Mouse (Mus musculus): ENCODE measurements around the gene Rbbp4. TPM values are rescaled to one million over a fixed set of nuclear protein-coding genes. Genes with fewer than 3 reads are reported as not detected.

Gene Rbbp4
- polyA plus RNA-seq (2014; fragmentation: Nextera tagmentation; extraction: Ambion mirVana), result 421 and 437 TPM in 2 replicates

DNA sequence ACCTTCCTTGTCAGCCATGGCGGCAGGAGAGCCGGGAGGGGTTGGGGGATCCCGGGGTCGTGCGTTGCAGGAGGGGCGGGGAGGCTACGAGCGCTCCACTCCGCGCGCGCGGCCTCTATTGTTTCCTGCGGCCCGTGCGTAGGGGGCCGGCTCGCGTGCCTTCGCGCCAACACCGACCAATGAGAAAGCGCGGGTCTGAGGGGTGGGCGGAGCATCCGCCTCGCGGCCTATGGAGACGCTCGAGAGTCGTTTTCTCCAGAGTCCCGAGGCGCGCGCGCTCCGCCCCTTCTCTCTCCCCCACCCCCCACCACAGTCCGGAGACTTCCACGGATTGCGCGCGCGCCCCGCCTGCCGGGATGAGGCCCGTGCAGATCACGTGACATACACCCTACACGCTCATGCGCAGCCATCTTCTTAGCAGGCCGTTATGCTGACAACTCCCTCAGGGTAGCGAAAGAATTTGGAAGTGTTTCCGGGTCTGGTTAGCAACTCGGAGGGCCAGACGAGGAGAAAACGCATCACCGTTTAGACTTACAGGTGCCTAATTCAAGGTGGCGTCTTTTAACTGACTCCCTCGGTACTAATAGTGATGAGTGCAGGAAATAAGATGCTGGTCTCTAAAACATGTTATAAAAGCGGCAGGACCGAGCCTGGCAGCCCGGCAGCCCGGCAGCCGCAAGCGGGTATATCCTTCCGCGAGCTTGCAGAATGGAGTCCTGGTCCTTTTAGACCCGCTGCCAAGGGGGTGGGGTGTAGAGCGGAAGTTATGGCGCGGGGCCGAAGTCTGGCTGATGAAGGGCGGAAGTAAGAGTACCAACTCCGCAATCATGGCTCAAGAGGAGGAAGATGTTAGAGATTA lies at the start of gene Rbbp4, which contains the start of gene Zbtb8os:
Rbbp4 (minus strand) TSS at position 155 of the 859 bp plus-strand sequence.
Zbtb8os (plus strand) TSS at position 480 of the 859 bp plus-strand sequence.
- peak within 1 kb of the TSS; percentile 99 for H3K9ac ChIP-seq (ENCODE audit: low read depth, low read length)
- under 1% methylated on average over 73 of the region's 73 CpGs for WGBS
- H3K4me1 ChIP-seq (ENCODE audit: control insufficient read depth, insufficient read depth, low read length), result peaks cover 25% of the 10 kb centered on the region
- H3K27ac ChIP-seq (ENCODE audit: low read depth, low read length), result peak within 1 kb of the TSS; percentile 98
- peak within 1 kb of the TSS; percentile 69 for H3K4me2 ChIP-seq (replicated peaks; ENCODE audit: low read depth, low read length)
- peak; percentile 99 for ATAC-seq (ENCODE audit: low FRiP score, low TSS enrichment)
- no peaks in the 10 kb centered on the region for H3K27me3 ChIP-seq (ENCODE audit: control insufficient read depth, insufficient read depth, low read length)
- H3K4me3 ChIP-seq (ENCODE audit: low read length), result peak within 1 kb of the TSS; percentile 97
- H3K36me3 ChIP-seq (ENCODE audit: control insufficient read depth, insufficient read depth, low read length), result peaks cover 29% of the 10 kb centered on the region; the same call in 1 of the 2 replicates
- no peaks in the 10 kb centered on the region for H3K9me3 ChIP-seq (ENCODE audit: control insufficient read depth, low read length)

DNA sequence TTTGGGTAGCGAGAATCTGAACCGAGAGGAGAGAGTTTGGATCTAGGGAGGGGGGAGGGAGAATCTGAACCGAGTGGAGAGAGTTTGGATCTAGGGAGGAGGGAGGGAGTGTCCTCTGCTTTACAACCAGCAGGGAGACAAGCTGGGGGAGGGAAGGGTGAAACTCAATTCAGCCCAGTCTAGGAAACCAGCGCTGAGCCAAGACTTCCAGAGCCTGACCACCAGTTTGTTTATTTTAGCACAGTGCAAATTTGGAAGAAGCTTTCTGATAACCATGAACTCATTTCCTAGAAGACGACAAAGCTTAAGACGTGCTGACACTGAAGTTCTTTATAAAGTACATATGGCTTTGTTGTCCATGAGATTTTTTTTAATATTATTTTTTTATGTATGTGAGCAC lies 49.3 kb upstream of the Rbbp4 start:
- no peaks in the 10 kb centered on the region for H3K27me3 ChIP-seq (ENCODE audit: control insufficient read depth, insufficient read depth, low read length)
- 0 out of 2 replicates have a peak, but pooled peaks cover 5% of the 10 kb centered on the region for H3K4me1 ChIP-seq (ENCODE audit: control insufficient read depth, insufficient read depth, low read length)
- ATAC-seq (ENCODE audit: low FRiP score, low TSS enrichment), result peak; percentile 65; the same call in 1 of the 2 replicates
- 0 out of 2 replicates have a peak overlapping the region, but pooled peaks have one; percentile 18 for H3K9ac ChIP-seq (ENCODE audit: low read depth, low read length)
- peak overlapping the region; percentile 73 for H3K27ac ChIP-seq (ENCODE audit: low read depth, low read length)
- no peaks in the 10 kb centered on the region for H3K36me3 ChIP-seq (ENCODE audit: control insufficient read depth, insufficient read depth, low read length)
- no peak overlapping the region for H3K4me3 ChIP-seq (ENCODE audit: low read length)
- H3K4me2 ChIP-seq (replicated peaks; ENCODE audit: low read depth, low read length), result no peak overlapping the region
- WGBS, result 17% methylated on average over 6 of the region's 6 CpGs
- no peaks in the 10 kb centered on the region for H3K9me3 ChIP-seq (ENCODE audit: control insufficient read depth, low read length)

DNA sequence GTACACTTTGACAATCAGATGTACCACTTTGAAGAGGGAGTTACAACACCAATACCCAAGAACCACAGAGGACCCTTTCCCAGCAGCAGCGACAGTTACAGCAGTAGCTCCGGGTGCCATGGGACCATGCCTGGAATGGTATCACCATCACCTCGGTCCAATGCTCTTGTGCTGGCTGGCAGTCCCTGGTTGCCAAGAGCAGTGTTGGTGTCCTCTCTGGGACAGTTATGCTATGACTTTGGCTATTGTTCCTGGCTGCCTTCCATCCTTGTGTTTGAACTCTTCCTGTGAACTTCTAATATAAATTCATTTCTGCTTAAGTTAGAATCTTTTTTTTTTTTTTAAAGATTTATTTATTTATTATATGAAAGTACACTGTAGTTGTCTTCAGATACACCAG lies 48.4 kb upstream of the Rbbp4 start:
- Histone ChIP-seq H3K27me3 (ENCODE audit: control insufficient read depth, insufficient read depth, low read length) (0 out of 2 replicates have a peak, but pooled peaks cover 3% of the 10 kb centered on the region), H3K36me3 (ENCODE audit: control insufficient read depth, insufficient read depth, low read length) (no peaks in the 10 kb centered on the region), H3K4me1 (ENCODE audit: control insufficient read depth, insufficient read depth, low read length) (0 out of 2 replicates have a peak, but pooled peaks cover 5% of the 10 kb centered on the region), H3K27ac (ENCODE audit: low read depth, low read length) (no peak overlapping the region), H3K9me3 (ENCODE audit: control insufficient read depth, low read length) (no peaks in the 10 kb centered on the region), H3K9ac (ENCODE audit: low read depth, low read length) (no peak overlapping the region), H3K4me2 (replicated peaks; ENCODE audit: low read depth, low read length) (no peak overlapping the region), H3K4me3 (ENCODE audit: low read length) (no peak overlapping the region)
- no peak for ATAC-seq (ENCODE audit: low FRiP score, low TSS enrichment)
- 91% methylated on average over 3 of the region's 3 CpGs for WGBS

DNA sequence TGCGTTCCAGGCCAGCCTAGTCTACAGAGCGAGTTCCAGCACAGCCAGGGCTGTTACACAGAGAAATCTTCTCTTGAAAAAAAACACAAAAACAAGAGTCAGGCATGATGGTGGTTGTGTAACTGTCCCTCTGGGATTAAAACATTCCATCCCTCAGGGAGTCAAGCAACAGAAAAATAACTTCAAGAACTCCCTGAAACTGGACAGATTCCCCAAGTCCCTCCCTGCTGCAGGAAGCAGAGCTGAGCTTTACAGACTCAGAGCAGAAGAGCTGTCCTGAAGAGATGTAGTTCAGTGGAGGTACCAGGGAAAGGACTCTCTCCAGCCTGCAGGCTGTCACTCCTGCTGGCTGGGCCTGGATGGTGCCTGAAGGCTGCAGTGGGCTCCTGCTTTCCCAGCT lies 47.3 kb upstream of the Rbbp4 start:
- no peak overlapping the region for H3K4me2 ChIP-seq (replicated peaks; ENCODE audit: low read depth, low read length)
- no peak for ATAC-seq (ENCODE audit: low FRiP score, low TSS enrichment)
- no peak overlapping the region for H3K4me3 ChIP-seq (ENCODE audit: low read length)
- H3K27ac ChIP-seq (ENCODE audit: low read depth, low read length), result no peak overlapping the region
- H3K4me1 ChIP-seq (ENCODE audit: control insufficient read depth, insufficient read depth, low read length), result 0 out of 2 replicates have a peak, but pooled peaks cover 5% of the 10 kb centered on the region
- no peaks in the 10 kb centered on the region for H3K36me3 ChIP-seq (ENCODE audit: control insufficient read depth, insufficient read depth, low read length)
- WGBS, result 90% methylated on average over 2 of the region's 2 CpGs
- no peaks in the 10 kb centered on the region for H3K9me3 ChIP-seq (ENCODE audit: control insufficient read depth, low read length)
- H3K27me3 ChIP-seq (ENCODE audit: control insufficient read depth, insufficient read depth, low read length), result 0 out of 2 replicates have a peak, but pooled peaks cover 3% of the 10 kb centered on the region
- H3K9ac ChIP-seq (ENCODE audit: low read depth, low read length), result no peak overlapping the region

DNA sequence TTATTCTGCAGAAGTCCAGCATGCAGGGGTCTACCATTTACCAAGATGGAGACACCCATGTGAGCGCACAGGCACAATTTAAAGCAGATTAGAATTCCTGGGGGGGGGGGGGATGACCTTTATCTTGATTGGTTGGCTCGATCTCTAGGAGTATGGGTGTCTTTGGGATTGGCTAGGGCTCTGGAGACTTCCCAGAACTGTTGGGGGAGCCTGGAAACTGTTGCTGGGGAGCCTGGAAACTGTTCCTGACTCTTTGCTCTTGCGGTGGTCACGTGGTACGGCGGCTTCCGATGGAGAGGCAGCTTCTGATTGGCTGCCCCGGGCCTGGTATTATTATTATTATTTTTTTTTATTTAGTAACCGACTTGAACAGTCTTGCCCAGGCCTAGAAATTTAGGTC lies 46.9 kb upstream of the Rbbp4 start:
- H3K27ac ChIP-seq (ENCODE audit: low read depth, low read length), result no peak overlapping the region
- 0 out of 2 replicates have a peak, but pooled peaks cover 3% of the 10 kb centered on the region for H3K27me3 ChIP-seq (ENCODE audit: control insufficient read depth, insufficient read depth, low read length)
- peaks cover 5% of the 10 kb centered on the region; the same call in 1 of the 2 replicates for H3K4me1 ChIP-seq (ENCODE audit: control insufficient read depth, insufficient read depth, low read length)
- 91% methylated on average over 9 of the region's 9 CpGs for WGBS
- H3K9ac ChIP-seq (ENCODE audit: low read depth, low read length), result no peak overlapping the region
- H3K4me2 ChIP-seq (replicated peaks; ENCODE audit: low read depth, low read length), result no peak overlapping the region
- no peaks in the 10 kb centered on the region for H3K36me3 ChIP-seq (ENCODE audit: control insufficient read depth, insufficient read depth, low read length)
- no peak overlapping the region for H3K4me3 ChIP-seq (ENCODE audit: low read length)
- no peak for ATAC-seq (ENCODE audit: low FRiP score, low TSS enrichment)
- no peaks in the 10 kb centered on the region for H3K9me3 ChIP-seq (ENCODE audit: control insufficient read depth, low read length)

DNA sequence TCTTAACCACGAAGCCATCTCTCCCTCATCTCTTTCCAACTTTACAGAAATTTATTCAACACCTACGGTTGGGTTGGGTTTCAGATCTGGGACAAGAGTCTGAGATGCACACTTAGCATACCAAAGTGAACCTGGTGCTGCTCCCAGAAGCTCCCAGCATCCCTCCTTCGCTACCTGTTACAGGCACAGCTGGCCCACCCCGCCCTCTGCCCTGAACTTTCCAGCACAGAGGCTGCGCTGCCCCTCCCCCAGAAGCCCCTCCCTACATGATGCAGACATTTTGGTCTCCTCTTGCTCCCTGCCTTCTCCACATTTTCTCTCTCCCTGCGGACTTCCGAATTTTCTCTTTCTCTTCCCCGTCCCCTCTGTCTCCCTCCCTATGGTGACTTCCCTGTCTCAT lies 46.0 kb upstream of the Rbbp4 start:
- no peak for ATAC-seq (ENCODE audit: low FRiP score, low TSS enrichment)
- Histone ChIP-seq H3K27ac (ENCODE audit: low read depth, low read length) (no peak overlapping the region), H3K27me3 (ENCODE audit: control insufficient read depth, insufficient read depth, low read length) (0 out of 2 replicates have a peak, but pooled peaks cover 3% of the 10 kb centered on the region), H3K4me2 (replicated peaks; ENCODE audit: low read depth, low read length) (no peak overlapping the region), H3K4me3 (ENCODE audit: low read length) (no peak overlapping the region), H3K9me3 (ENCODE audit: control insufficient read depth, low read length) (no peaks in the 10 kb centered on the region), H3K36me3 (ENCODE audit: control insufficient read depth, insufficient read depth, low read length) (no peaks in the 10 kb centered on the region), H3K4me1 (ENCODE audit: control insufficient read depth, insufficient read depth, low read length) (peaks cover 9% of the 10 kb centered on the region; the same call in 1 of the 2 replicates), H3K9ac (ENCODE audit: low read depth, low read length) (no peak overlapping the region)
- 75% methylated on average over 8 of the region's 8 CpGs for WGBS

DNA sequence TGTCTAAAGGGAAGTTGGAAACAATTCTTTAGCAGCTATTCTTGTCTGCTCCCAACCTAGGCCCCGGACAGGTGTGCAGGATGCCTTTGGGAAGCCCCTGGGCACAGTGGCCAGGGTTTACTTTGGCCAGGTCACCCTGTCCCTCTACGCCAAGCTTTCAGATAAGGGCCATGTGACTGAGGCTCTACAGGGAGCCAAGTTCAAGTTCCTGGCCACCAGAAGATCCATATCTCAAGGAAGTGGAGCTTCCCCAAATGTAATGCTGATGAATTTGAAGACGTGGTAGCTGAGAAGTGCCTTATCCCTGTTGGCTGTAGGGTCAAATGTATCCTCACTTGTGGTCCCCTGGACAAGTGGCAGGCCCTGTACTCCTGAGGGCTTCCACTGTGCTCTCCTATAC lies 44.6 kb upstream of the Rbbp4 start:
- H3K9ac ChIP-seq (ENCODE audit: low read depth, low read length), result no peak overlapping the region
- no peak overlapping the region for H3K4me3 ChIP-seq (ENCODE audit: low read length)
- peaks cover 9% of the 10 kb centered on the region; the same call in 1 of the 2 replicates for H3K4me1 ChIP-seq (ENCODE audit: control insufficient read depth, insufficient read depth, low read length)
- H3K36me3 ChIP-seq (ENCODE audit: control insufficient read depth, insufficient read depth, low read length), result no peaks in the 10 kb centered on the region
- no peak overlapping the region for H3K27ac ChIP-seq (ENCODE audit: low read depth, low read length)
- no peak for ATAC-seq (ENCODE audit: low FRiP score, low TSS enrichment)
- 0 out of 2 replicates have a peak, but pooled peaks cover 3% of the 10 kb centered on the region for H3K27me3 ChIP-seq (ENCODE audit: control insufficient read depth, insufficient read depth, low read length)
- no peak overlapping the region for H3K4me2 ChIP-seq (replicated peaks; ENCODE audit: low read depth, low read length)
- WGBS, result 78% methylated on average over 3 of the region's 3 CpGs
- H3K9me3 ChIP-seq (ENCODE audit: control insufficient read depth, low read length), result no peaks in the 10 kb centered on the region

DNA sequence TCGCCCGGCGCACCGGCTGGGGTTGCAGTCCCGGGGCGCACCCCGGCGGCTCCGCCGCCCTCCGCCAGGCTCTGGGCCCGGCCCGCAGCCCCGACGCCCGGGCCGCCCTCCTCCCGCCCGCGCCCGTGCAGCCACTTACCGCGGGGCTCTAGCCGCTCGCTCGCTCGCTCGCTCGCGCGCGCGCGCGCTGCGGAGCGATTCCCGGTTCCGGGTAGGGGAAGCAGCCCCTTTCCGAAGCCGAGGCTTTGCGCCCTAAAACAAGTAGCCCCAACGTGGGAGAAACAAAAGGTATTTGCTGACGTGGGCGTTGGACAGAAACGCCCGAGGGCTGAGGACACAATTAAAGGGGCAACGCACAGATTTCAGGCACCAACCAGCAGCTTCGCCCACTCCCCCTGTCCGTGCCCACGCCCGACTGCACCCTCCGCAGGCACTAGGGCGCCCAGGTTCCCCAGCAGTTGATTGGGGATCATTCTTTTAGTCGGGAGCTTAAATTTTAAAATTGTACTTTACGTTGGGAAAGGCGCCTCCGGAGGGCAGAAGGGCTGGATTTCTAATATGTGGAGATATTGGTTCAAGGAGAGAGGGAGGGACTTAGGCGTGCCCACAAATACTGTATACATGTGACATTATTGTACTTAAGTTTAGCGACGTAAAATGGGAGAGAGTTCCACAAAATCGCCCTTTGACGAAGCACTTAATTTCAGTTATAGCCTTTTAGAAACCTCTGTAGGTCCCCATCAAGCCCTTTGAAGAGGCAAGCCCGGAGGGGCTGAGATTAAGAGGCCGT lies 42.6 kb upstream of the Rbbp4 start, which contains the start of gene Zbtb8a:
Zbtb8a (minus strand) TSS at position 516 of the 790 bp plus-strand sequence.
- ATAC-seq (ENCODE audit: low FRiP score, low TSS enrichment), result peak; percentile 69
- no peaks in the 10 kb centered on the region for H3K36me3 ChIP-seq (ENCODE audit: control insufficient read depth, insufficient read depth, low read length)
- peak within 1 kb of the TSS; percentile 78 for H3K27ac ChIP-seq (ENCODE audit: low read depth, low read length)
- peaks cover 4% of the 10 kb centered on the region; the same call in 1 of the 2 replicates for H3K4me1 ChIP-seq (ENCODE audit: control insufficient read depth, insufficient read depth, low read length)
- peak within 1 kb of the TSS; percentile 85 for H3K4me2 ChIP-seq (replicated peaks; ENCODE audit: low read depth, low read length)
- H3K27me3 ChIP-seq (ENCODE audit: control insufficient read depth, insufficient read depth, low read length), result 0 out of 2 replicates have a peak, but pooled peaks cover 3% of the 10 kb centered on the region
- under 1% methylated on average over 59 of the region's 65 CpGs for WGBS
- H3K9me3 ChIP-seq (ENCODE audit: control insufficient read depth, low read length), result no peaks in the 10 kb centered on the region
- H3K4me3 ChIP-seq (ENCODE audit: low read length), result peak within 1 kb of the TSS; percentile 79
- H3K9ac ChIP-seq (ENCODE audit: low read depth, low read length), result peak within 1 kb of the TSS; percentile 94
